Mouse (Mus musculus) embryonic fibroblast, embryonic 13.5 days (primary cell): ENCODE measurements around the gene Blm.

Source experiments
- CTCF ChIP-seq: IDR thresholded peaks from 2 replicates; pipeline ENCODE4 v1.5.1; 2011; ENCODE audit warnings: mild to moderate bottlenecking, control low read depth, low read length, moderate library complexity, borderline replicate concordance; ENCODE audit not compliant: insufficient read depth
- POLR2A ChIP-seq: IDR thresholded peaks from 2 replicates; pipeline ENCODE4 v1.6.1; 2011; ENCODE audit warnings: low read depth, mild to moderate bottlenecking, control low read depth, low read length, moderate library complexity

DNA sequence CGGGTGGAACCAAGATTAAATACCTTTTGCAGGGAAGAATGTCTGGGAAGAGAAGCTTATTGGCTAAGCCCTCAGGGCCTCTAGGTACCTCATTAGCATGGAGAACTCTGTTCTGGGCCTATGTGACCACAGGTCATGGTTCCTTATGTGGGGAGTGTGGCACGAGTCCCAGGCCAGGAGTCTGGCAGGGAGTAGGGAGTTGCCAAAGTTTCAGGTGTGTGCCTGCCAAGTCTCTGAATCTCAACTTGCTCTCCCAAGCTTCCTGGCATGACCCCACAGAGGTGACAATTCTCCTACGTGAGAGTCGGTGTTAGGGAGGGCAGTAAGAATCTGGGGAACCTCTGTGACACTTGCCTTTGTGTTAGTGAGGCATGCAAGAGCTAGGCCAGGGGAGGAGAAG, 22.2 kb upstream of the Blm start:
- no peak for TF ChIP-seq CTCF
- no peak for TF ChIP-seq POLR2A
